Mouse (Mus musculus) activated CD4-positive, CD25-positive, alpha-beta regulatory T cell, adult 4 months (primary cell): ENCODE measurements around the gene Dixdc1. TPM values are rescaled to one million over a fixed set of nuclear protein-coding genes. Genes with fewer than 3 reads are reported as not detected.
A peak's percentile ranks its signal among the peaks of the same experiment; 100 is the strongest.

Source experiments
- ATAC-seq: one replicate; pipeline ENCODE4 v1.8.0; 2017
- polyA plus RNA-seq, 2 experiments: library from polyadenylated mRNA; unstranded; fragments of 100-300 nt; shearing (Covaris generic); gene quantifications; one replicate each; pipeline ENCODE4 v1.2.1; 2017

Dixdc1 gene
- polyA plus RNA-seq: under 1 TPM in 1 of 2 experiments, not detected in 1; 0.60 TPM

GRCm38 (mm10) chr9:50738914-50739870 is at the start of gene Dixdc1:
Gene Dixdc1, minus strand, starts transcription at chr9:50739517.
- peak; percentile 89 for ATAC-seq

GRCm38 (mm10) chr9:50782155-50782554 is 42.8 kb upstream of the Dixdc1 start:
- peak; percentile 66 for ATAC-seq

GRCm38 (mm10) chr9:50776162-50776760 is 36.9 kb upstream of the Dixdc1 start:
- no peak for ATAC-seq

GRCm38 (mm10) chr9:50775662-50776126 is 36.4 kb upstream of the Dixdc1 start:
- ATAC-seq: peak; percentile 22

GRCm38 (mm10) chr9:50774991-50775612 is 35.8 kb upstream of the Dixdc1 start, which contains the start of the genes Alg9 and 1110032A03Rik:
Gene Alg9, plus strand, starts transcription at chr9:50775019.
Gene 1110032A03Rik, minus strand, starts transcription at chr9:50775520.
- peak; percentile 71 for ATAC-seq

GRCm38 (mm10) chr9:50774026-50774462 is 34.7 kb upstream of the Dixdc1 start:
- no peak for ATAC-seq

- ATAC-seq: no peak
Measured at GRCm38 (mm10) chr9:50770011-50770410, 30.7 kb upstream of the Dixdc1 start.

GRCm38 (mm10) chr9:50768107-50769002 is 29.0 kb upstream of the Dixdc1 start, which contains the start of gene Fdxacb1:
Gene Fdxacb1, plus strand, starts transcription at chr9:50768236.
- ATAC-seq: peak; percentile 94

- no peak for ATAC-seq
Measured at GRCm38 (mm10) chr9:50767531-50768106, 28.3 kb upstream of the Dixdc1 start.

- ATAC-seq: no peak
Measured at GRCm38 (mm10) chr9:50763331-50763730, 24.0 kb upstream of the Dixdc1 start.

- no peak for ATAC-seq
Measured at GRCm38 (mm10) chr9:50761520-50762243, 22.4 kb upstream of the Dixdc1 start.

GRCm38 (mm10) chr9:50756711-50757110 is 17.4 kb upstream of the Dixdc1 start:
- no peak for ATAC-seq

GRCm38 (mm10) chr9:50753947-50754346 is 14.6 kb upstream of the Dixdc1 start:
- no peak for ATAC-seq

GRCm38 (mm10) chr9:50752784-50753615 is 13.7 kb upstream of the Dixdc1 start:
- ATAC-seq: no peak

- ATAC-seq: no peak
Measured at GRCm38 (mm10) chr9:50752054-50752602, 12.8 kb upstream of the Dixdc1 start, which contains the start of gene Hspb2. Gene Hspb2, minus strand, starts transcription at chr9:50752354.

- no peak for ATAC-seq
Measured at GRCm38 (mm10) chr9:50751323-50751722, 12.0 kb upstream of the Dixdc1 start, which contains the start of gene Cryab. Gene Cryab, plus strand, starts transcription at chr9:50751325.

GRCm38 (mm10) chr9:50750706-50751105 is 11.4 kb upstream of the Dixdc1 start:
- no peak for ATAC-seq

- ATAC-seq: no peak
Measured at GRCm38 (mm10) chr9:50746214-50746677, 6.9 kb upstream of the Dixdc1 start, which contains the start of gene 2310030G06Rik. Gene 2310030G06Rik, minus strand, starts transcription at chr9:50746536.

- ATAC-seq: no peak
Measured at GRCm38 (mm10) chr9:50745806-50746205, 6.5 kb upstream of the Dixdc1 start.
